Mouse (Mus musculus) hindbrain, embryonic 10.5 days (tissue): ENCODE measurements at regions not wholly inside any gene's neighbourhood (a gene's known extent, or its start where the extent isn't known, plus 50 kb on each side); places are given as distances from the start of the nearest gene placed in this dataset.
"Not testable (repeated sequence)": the region's sequence is repeated elsewhere in the genome, so short reads cannot be mapped to it uniquely, and the experiment has no call there.

ENCODE experiments used
- DNase-seq: peaks from one replicate; pipeline ENCODE4 v3.0.0-alpha.2; 2017; ENCODE audit warnings: low spot score
- H3K27ac ChIP-seq: fragments of 300-500 bp; sonication (generic); 2 replicates; pipeline ENCODE4 v1.5.1; 2016; ENCODE audit warnings: mild to moderate bottlenecking, moderate library complexity
- H3K27me3 ChIP-seq: fragments of 300-500 bp; sonication (generic); 2 replicates; pipeline ENCODE4 v1.6.1; 2016; ENCODE audit warnings: mild to moderate bottlenecking; ENCODE audit not compliant: poor library complexity, insufficient read depth, severe bottlenecking
- H3K36me3 ChIP-seq: fragments of 300-500 bp; sonication (generic); 2 replicates; pipeline ENCODE4 v1.6.1; 2016; ENCODE audit warnings: mild to moderate bottlenecking, moderate library complexity
- H3K4me1 ChIP-seq: fragments of 300-500 bp; sonication (generic); replicated peaks from 2 replicates; pipeline ENCODE4 v1.6.1; 2016; ENCODE audit warnings: mild to moderate bottlenecking
- H3K4me3 ChIP-seq: fragments of 300-500 bp; sonication (generic); 2 replicates; pipeline ENCODE4 v1.5.1; 2016; ENCODE audit warnings: mild to moderate bottlenecking, moderate library complexity
- H3K9me3 ChIP-seq: fragments of 300-500 bp; sonication (generic); 2 replicates; pipeline ENCODE4 v1.6.1; 2016; ENCODE audit warnings: mild to moderate bottlenecking, moderate library complexity
- WGBS: fragments of 180-500 bp; shearing (Covaris S2); methylation state at CpG from one replicate; pipeline ENCODE4 v1.1.7; 2016; 5-methylcytosine and 5-hydroxymethylcytosine counted together

DNA sequence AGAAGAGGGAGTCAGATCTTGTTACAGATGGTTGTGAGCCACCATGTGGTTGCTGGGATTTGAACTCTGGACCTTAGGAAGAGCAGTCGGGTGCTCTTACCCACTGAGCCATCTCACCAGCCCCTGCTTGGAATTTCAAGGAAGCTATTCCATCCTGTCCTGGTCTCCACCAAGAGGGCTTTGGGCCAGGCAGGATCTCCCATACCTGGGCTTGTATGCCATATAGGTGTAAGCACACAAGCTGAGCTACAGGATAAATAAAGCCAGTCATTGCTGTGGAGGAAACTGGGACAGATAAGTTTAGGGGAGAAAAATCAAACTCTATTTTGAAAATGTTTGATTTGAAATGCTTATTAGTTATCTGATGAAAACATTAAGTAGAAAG lies 81.3 kb upstream of the Tcf12 start:
- H3K27ac ChIP-seq, H3K4me1 ChIP-seq, DNase-seq, H3K9me3 ChIP-seq, H3K36me3 ChIP-seq, H3K4me3 ChIP-seq, H3K27me3 ChIP-seq: not testable (repeated sequence)
- WGBS: 71% methylated on average over 1 of the region's 1 CpGs

DNA sequence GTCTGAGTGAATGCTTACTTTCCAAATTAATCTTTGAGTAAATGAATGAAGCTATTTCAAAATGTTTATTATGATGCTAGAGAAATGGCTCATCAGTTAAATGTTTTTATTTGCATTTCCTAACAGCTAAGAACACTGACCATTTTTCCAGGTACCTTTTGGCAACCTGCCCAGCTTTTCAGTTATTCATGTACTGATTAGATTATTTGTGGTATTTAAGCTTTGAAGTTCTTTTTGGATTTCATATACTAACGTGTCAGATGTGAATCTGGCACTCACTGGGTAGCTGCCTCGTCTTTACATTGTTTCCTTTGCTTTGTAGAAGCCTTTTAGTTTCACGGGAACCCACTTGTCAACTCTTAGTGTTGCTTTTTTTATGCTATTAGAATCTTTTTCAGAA lies 79.3 kb upstream of the Zfp280d start:
- 81% methylated on average over 3 of the region's 3 CpGs for WGBS
- DNase-seq: no peak
- Histone ChIP-seq H3K36me3 (no peaks in the 10 kb centered on the region), H3K27me3 (no peaks in the 10 kb centered on the region), H3K4me1 (peaks cover 10% of the 10 kb centered on the region; the same call in 1 of the 2 replicates), H3K4me3 (no peak overlapping the region), H3K9me3 (no peaks in the 10 kb centered on the region), H3K27ac (no peak overlapping the region)

DNA sequence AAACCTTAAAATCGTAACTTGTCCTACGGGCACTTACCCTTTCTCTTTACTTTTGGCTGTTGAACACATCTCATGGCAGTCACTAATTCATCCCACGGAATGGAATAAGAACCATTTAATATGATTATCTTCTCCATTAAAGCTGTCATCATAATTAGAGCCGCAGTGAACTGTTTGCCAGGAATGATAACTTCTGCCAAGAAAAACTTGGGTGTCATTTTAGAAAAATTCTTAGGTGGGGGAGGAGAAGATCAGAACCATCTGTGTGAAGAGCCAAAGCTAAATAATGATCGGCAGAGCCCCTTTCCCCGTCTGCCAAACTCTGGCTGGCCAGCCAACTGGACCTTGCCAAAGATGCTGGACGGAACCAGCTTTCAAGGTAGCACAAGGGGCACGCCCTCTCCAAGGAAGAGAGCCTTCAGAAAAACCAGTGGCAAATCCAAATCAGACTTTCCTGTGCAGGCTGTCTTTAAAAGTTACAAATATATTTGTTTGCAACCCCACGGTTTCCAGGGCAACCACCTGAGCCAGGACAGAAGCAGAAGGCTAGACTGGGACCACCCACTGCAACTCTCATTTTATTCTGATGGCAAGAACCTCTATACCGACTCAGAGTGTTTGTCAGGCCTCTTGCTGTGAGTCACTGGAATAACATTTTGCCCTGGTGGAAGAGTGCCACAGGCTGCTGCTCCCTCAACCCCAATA lies 77.9 kb upstream of the Zfp280d start:
- Histone ChIP-seq H3K9me3 (no peaks in the 10 kb centered on the region), H3K27me3 (no peaks in the 10 kb centered on the region), H3K4me3 (no peak overlapping the region), H3K27ac (no peak overlapping the region), H3K4me1 (peaks cover 10% of the 10 kb centered on the region; the same call in 1 of the 2 replicates), H3K36me3 (no peaks in the 10 kb centered on the region)
- WGBS: 80% methylated on average over 10 of the region's 10 CpGs
- peak; percentile 4 for DNase-seq

DNA sequence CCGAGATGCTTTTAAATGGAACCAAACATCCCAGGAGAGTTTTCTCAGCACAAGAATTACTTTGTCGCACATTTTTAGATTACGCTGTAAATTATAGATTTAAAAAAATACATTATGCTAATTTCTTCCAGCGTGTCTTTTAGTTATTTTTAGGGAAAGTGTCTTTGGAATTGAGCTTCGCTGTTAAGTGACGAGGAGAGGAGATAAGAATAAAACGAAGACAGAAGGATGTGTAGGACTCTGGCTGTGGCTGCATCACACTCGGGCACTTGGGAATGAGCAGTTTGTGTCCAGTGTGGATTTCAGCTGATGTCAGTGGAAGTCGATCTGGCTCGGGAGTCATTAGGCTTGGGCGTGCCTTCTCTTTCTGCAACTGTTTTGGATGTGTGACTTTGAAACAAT lies 77.3 kb upstream of the Zfp280d start:
- no peak for DNase-seq
- H3K27ac ChIP-seq: no peak overlapping the region
- peaks cover 8% of the 10 kb centered on the region; the same call in 1 of the 2 replicates for H3K4me1 ChIP-seq
- 82% methylated on average over 11 of the region's 11 CpGs for WGBS
- no peaks in the 10 kb centered on the region for H3K9me3 ChIP-seq
- no peak overlapping the region for H3K4me3 ChIP-seq
- no peaks in the 10 kb centered on the region for H3K27me3 ChIP-seq
- no peaks in the 10 kb centered on the region for H3K36me3 ChIP-seq

DNA sequence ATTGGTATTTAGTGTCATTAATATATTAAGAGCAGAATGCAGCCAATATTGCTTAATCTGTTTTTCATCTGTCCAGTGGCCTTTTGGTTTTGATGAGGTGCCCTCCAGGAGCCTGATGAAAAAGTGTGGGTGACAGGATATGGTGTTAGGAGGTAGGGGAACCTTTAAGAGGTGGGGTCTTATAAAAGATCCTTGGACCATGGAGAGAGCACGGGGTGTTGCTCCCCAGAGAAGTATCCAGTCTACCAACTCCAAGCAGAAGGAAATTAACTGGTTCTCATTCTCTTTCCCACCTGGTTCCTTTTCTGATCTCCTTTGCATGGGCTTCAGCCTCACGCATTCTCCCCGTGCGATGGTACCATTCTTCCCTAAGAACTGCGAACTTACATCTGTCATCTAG lies 75.7 kb upstream of the Zfp280d start:
- H3K36me3 ChIP-seq: no peaks in the 10 kb centered on the region
- H3K4me1 ChIP-seq: 0 out of 2 replicates have a peak, but pooled peaks cover 5% of the 10 kb centered on the region
- no peak overlapping the region for H3K4me3 ChIP-seq
- H3K27ac ChIP-seq: no peak overlapping the region
- DNase-seq: no peak
- 96% methylated on average over 5 of the region's 5 CpGs for WGBS
- H3K27me3 ChIP-seq: no peaks in the 10 kb centered on the region
- H3K9me3 ChIP-seq: no peaks in the 10 kb centered on the region

DNA sequence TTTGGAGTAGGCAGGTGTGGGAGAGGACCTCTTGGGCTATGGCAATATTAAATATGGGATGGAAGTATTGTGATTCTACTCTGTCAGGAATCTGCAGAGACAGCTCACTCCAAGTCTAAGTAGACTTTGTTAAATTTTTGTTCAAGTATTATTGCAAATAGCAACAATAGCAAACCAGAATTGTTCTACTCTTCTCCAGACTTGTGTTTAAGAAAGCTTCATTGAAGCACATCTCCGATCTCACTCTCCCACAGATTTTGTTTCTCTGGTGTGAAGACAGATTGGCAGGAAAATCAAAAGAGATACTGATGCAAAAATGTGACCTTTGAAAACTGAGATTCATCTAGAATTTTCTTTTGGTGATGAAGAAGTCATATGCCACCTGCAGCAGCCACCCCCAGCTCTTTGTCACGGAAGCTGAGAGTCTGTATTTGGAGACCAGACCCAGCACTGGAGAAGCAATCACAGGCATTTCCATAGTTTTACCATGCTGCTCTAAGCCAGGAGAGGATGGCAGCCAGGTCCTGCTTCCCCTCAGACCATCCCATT lies 70.2 kb upstream of the Zfp280d start:
- H3K4me1 ChIP-seq: no peaks in the 10 kb centered on the region
- no peak overlapping the region for H3K27ac ChIP-seq
- DNase-seq: no peak
- H3K36me3 ChIP-seq: no peaks in the 10 kb centered on the region
- H3K9me3 ChIP-seq: no peaks in the 10 kb centered on the region
- no peaks in the 10 kb centered on the region for H3K27me3 ChIP-seq
- no peak overlapping the region for H3K4me3 ChIP-seq
- 93% methylated on average over 2 of the region's 2 CpGs for WGBS

DNA sequence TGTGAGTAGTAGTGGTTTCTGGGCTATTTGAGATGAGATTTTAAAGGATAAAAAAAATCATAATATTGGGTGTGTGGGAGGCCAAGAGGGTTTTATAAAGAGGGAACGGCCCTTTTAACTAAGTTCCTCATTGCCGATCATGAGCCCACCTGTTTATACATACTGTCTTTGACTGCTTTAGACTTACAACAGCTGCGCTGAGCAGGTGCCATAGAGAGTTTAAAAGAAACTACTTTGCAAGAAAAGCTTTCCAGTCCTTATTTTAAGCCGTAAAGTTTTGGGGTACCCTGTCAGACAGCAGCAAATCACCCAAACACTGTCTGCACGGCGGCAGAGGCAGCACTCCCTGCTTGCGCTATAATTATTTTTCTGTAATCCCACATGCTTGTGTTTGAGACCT lies 68.8 kb upstream of the Zfp280d start:
- no peaks in the 10 kb centered on the region for H3K27me3 ChIP-seq
- H3K36me3 ChIP-seq: no peaks in the 10 kb centered on the region
- H3K4me1 ChIP-seq: no peaks in the 10 kb centered on the region
- no peak for DNase-seq
- no peaks in the 10 kb centered on the region for H3K9me3 ChIP-seq
- no peak overlapping the region for H3K4me3 ChIP-seq
- H3K27ac ChIP-seq: no peak overlapping the region
- 92% methylated on average over 7 of the region's 7 CpGs for WGBS

DNA sequence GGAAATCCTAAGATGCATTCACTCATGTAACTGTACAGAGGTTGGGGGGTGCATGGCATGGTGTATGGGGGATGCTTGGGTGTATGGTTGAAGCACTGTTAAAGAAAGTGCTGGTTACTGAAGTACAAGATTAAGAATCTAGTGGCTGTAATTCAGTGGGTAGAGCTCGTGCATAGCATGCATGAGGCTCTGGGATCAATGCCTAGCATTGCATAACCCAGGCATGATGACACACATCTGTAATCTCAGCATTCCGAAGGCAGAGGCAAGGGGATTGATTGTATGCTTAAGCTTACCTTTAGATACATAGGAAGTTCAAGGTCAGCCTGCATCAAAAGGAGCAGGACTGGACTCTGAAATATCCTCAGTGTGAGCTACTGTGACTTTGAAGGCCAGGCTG lies 67.7 kb upstream of the Zfp280d start:
- Histone ChIP-seq H3K27ac (no peak overlapping the region), H3K9me3 (no peaks in the 10 kb centered on the region), H3K36me3 (no peaks in the 10 kb centered on the region), H3K4me1 (no peaks in the 10 kb centered on the region), H3K27me3 (no peaks in the 10 kb centered on the region), H3K4me3 (no peak overlapping the region)
- DNase-seq: no peak
- WGBS: 76% methylated on average over 2 of the region's 2 CpGs

DNA sequence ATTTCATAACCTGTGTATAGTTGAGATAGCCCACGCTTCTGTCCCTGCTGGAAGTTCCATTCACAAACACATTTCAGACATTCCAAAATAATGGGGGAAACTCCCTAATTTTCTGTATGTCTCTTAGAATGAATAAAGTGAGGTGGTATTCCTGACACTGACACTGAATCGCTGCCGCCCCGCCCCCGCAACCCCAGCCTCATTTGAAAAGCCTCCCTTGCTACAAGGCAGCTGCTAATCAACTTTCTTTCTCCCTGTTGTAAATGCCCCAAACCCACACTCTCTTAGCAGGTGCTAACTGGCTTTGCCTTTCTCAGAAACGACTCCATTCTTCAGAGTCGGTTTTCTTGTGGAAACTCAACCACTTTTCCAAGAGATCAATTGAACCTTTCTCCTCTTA lies 66.4 kb upstream of the Zfp280d start:
- no peaks in the 10 kb centered on the region for H3K27me3 ChIP-seq
- H3K4me1 ChIP-seq: no peaks in the 10 kb centered on the region
- H3K9me3 ChIP-seq: no peaks in the 10 kb centered on the region
- H3K36me3 ChIP-seq: no peaks in the 10 kb centered on the region
- WGBS: 62% methylated on average over 7 of the region's 7 CpGs
- no peak overlapping the region for H3K4me3 ChIP-seq
- no peak for DNase-seq
- no peak overlapping the region for H3K27ac ChIP-seq

DNA sequence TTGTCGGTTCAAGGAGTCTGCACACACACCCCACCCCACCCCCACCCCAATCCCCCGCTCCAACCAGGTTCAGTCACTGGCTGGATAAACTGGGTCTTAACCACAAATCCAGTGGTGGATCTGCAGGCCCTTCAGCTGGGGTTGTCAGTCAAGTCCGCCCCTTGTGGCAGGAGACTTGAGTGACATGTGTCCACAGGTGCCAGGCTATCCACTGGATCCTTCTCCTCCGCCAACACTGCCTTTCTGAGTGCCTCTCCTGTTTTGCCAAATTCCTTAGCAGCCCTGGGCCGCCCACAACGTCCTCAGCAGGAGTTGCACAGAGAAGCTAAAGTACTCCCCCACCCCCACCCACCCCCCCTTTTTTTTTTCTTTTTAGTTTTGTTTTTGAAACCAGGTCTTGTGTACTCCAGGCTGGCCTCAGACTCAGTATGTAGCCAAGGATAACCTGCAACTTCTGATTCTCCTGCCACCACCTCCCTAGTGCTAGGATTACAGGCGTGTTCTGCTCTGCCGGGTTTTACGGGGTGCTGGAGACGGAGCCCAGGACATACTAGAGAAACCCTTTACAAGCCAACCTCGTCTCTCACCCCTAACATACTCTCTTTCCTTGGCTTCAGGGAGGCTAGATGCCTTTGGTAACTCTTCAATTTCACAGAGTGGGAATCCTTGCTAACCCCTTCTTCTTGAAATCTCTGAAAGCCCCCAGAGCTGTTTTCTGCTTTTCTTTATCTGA lies 57.2 kb upstream of the Zfp280d start:
- Histone ChIP-seq H3K27me3 (no peaks in the 10 kb centered on the region), H3K36me3 (no peaks in the 10 kb centered on the region), H3K27ac (no peak overlapping the region), H3K9me3 (no peaks in the 10 kb centered on the region), H3K4me3 (no peak overlapping the region), H3K4me1 (0 out of 2 replicates have a peak, but pooled peaks cover 5% of the 10 kb centered on the region)
- no peak for DNase-seq
- WGBS: 68% methylated on average over 11 of the region's 11 CpGs

DNA sequence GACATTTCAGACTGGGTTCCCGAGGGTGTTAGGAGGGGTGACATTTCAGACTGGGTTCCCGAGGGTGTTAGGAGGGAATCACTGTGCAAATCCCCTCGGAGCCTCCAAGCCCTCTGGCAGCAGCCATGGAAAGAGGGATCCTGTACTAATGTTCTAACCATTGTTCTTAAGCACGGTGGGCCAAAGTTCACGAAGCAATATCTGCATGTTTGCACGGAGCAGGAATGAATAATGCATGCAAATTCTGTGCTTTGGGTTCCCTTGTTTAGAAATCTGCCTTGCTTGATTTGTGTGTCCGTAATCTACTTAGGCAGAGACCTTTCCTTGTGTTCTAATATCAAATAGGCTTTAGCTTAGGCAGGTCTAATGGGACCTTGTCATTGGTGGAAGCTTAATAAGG lies 55.9 kb upstream of the Zfp280d start:
- no peaks in the 10 kb centered on the region for H3K36me3 ChIP-seq
- no peaks in the 10 kb centered on the region for H3K9me3 ChIP-seq
- WGBS: 67% methylated on average over 7 of the region's 7 CpGs
- no peak overlapping the region for H3K4me3 ChIP-seq
- H3K27me3 ChIP-seq: no peaks in the 10 kb centered on the region
- DNase-seq: no peak
- H3K27ac ChIP-seq: no peak overlapping the region
- 0 out of 2 replicates have a peak, but pooled peaks cover 5% of the 10 kb centered on the region for H3K4me1 ChIP-seq

DNA sequence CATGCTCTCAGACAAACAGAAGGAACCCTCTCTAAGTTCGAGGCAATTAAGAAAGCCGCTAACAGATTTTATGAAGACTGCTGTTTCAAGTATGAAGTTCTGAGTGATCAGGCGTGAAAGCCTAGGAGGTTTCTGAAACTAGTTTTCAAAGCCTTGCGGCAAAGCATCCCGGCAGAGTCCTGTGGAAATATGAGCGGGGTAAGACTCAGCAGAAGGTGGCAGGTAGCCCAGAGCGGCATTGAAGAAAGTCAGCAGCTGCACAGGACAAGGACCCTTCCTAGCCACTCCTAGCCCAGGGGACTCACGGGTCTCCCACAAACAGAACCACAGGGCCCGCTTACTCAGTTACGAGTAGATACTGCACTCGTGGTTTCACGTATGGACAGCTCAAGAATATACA lies 54.8 kb upstream of the Zfp280d start:
- 92% methylated on average over 12 of the region's 12 CpGs for WGBS
- no peaks in the 10 kb centered on the region for H3K9me3 ChIP-seq
- no peaks in the 10 kb centered on the region for H3K36me3 ChIP-seq
- H3K4me1 ChIP-seq: 0 out of 2 replicates have a peak, but pooled peaks cover 5% of the 10 kb centered on the region
- DNase-seq: no peak
- no peak overlapping the region for H3K4me3 ChIP-seq
- H3K27me3 ChIP-seq: no peaks in the 10 kb centered on the region
- H3K27ac ChIP-seq: no peak overlapping the region

DNA sequence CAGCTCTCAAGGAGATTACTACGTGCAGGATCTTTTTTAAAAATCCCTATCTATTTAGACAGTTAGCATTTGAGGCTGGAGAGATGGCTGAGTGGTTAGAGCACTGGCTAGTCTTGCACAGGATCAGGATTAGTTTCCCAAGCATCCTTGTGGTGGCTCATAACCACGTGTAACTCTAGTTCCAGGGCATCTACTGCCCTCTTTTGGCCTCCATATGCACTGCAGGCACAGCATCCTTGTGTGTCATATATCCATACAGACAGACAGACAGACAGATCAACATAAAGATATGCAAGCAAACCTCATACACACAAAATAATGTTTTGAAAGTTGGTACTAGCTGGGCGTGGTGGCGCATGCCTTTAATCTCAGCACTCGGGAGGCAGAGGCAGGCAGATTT lies 53.3 kb upstream of the Zfp280d start:
- Histone ChIP-seq H3K9me3 (no peaks in the 10 kb centered on the region), H3K27me3 (no peaks in the 10 kb centered on the region), H3K4me3 (no peak overlapping the region), H3K4me1 (0 out of 2 replicates have a peak, but pooled peaks cover 5% of the 10 kb centered on the region), H3K36me3 (no peaks in the 10 kb centered on the region), H3K27ac (no peak overlapping the region)
- WGBS: 81% methylated on average over 5 of the region's 5 CpGs
- DNase-seq: no peak
